Mouse (Mus musculus): ENCODE measurements around the gene Cog5. TPM values are rescaled to one million over a fixed set of nuclear protein-coding genes. Genes with fewer than 3 reads are reported as not detected.

Cog5 gene
- total RNA-seq, 2 experiments from 2014 or later: 64.4 to 64.6 TPM

GRCm38 (mm10) chr12:31971547-31971946 lies 316.9 kb downstream of the Cog5 start:
- DNase-seq (ENCODE audit: low spot score in 2 of 2): no peak

GRCm38 (mm10) chr12:31973473-31974172 lies 319.0 kb downstream of the Cog5 start:
- peak; percentile 53 to 60 for DNase-seq (ENCODE audit: low spot score in 2 of 2)

GRCm38 (mm10) chr12:31976544-31976943 lies 321.9 kb downstream of the Cog5 start:
- DNase-seq (ENCODE audit: low spot score in 2 of 2): peak in 1 of 2 experiments; percentile 43

GRCm38 (mm10) chr12:31977613-31978195 lies 323.0 kb downstream of the Cog5 start:
- no peak for DNase-seq (ENCODE audit: low spot score in 2 of 2)

GRCm38 (mm10) chr12:31983238-31983637 lies 328.6 kb downstream of the Cog5 start:
- peak; percentile 42 to 59 for DNase-seq (ENCODE audit: low spot score in 2 of 2)

GRCm38 (mm10) chr12:31983769-31984168 lies 329.1 kb downstream of the Cog5 start:
- no peak for DNase-seq (ENCODE audit: low spot score in 2 of 2)

- DNase-seq (ENCODE audit: low spot score in 2 of 2): peak; percentile 26 to 30
These were observed 329.5 kb downstream of the Cog5 start for GRCm38 (mm10) chr12:31984206-31984605.

- no peak for DNase-seq (ENCODE audit: low spot score in 2 of 2)
These were observed 330.0 kb downstream of the Cog5 start for GRCm38 (mm10) chr12:31984664-31985063.

GRCm38 (mm10) chr12:31985738-31986137 lies 331.1 kb downstream of the Cog5 start:
- no peak for DNase-seq (ENCODE audit: low spot score in 2 of 2)

GRCm38 (mm10) chr12:31986463-31986862 lies 331.8 kb downstream of the Cog5 start:
- no peak for DNase-seq (ENCODE audit: low spot score in 2 of 2)

Other genes with a start within 250 kb of the Cog5 start
- gene Cbll1, start 155.3 kb upstream of the Cog5 start, total RNA-seq (2021): 10 to 100 TPM; 21.1 to 25.1 TPM
- 1 to 10 TPM; 5.3 to 7.0 TPM for gene Slc26a4, start 94.9 kb upstream of the Cog5 start, total RNA-seq (2021)
- gene Bcap29, start 20.2 kb upstream of the Cog5 start, total RNA-seq (2021): 10 to 100 TPM; 20.8 to 22.2 TPM
- gene Dus4l, start within 50 bp of the Cog5 start, total RNA-seq (2021): 10 to 100 TPM in 1 of 2 experiments, 1 to 10 TPM in 1; 8.4 to 10.0 TPM
- gene Gpr22, start 59.1 kb downstream of the Cog5 start, total RNA-seq (2021): 10 to 100 TPM; 50.5 to 59.9 TPM